Mouse (Mus musculus) splenic B cell, adult 2 months (primary cell): ENCODE measurements at regions not wholly inside any gene's neighbourhood (a gene's known extent, or its start where the extent isn't known, plus 50 kb on each side); places are given as distances from the start of the nearest gene placed in this dataset.

Experiments
- DNase-seq: peaks from one replicate; pipeline ENCODE4 v3.0.0-alpha.2; 2011; ENCODE audit warnings: low read depth, low spot score
- H3K27me3 ChIP-seq: 2 replicates; pipeline ENCODE4 v1.6.1; 2012; ENCODE audit warnings: mild to moderate bottlenecking, low read length, moderate library complexity, mixed read lengths; ENCODE audit not compliant: control insufficient read depth, poor library complexity, insufficient read depth, severe bottlenecking
- H3K36me3 ChIP-seq: 2 replicates; pipeline ENCODE4 v1.6.1; 2012; ENCODE audit warnings: mild to moderate bottlenecking, low read length, moderate library complexity, mixed read lengths; ENCODE audit not compliant: control insufficient read depth, poor library complexity, insufficient read depth, severe bottlenecking

DNA sequence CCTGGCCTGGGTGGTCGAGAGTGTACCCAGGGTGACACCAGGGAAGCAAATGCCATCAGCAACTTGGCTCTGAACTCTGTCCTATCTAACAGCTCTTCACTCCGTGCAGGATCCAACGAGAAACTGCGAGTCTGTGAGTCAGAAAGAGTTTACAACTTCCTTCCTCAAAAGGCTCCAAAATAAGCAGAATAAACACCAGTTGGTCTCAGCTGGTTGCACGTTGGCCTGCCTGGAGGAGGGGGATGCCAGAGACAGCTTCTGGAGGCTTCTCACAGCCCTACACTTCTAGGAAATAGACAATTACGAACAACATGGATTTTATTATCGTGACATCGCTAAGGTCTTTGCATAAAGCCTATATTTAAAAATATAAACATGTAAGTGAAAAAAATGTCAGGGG, 133.4 kb upstream of the Pkdcc start:
- H3K36me3 ChIP-seq = no peaks in the 10 kb centered on the region
- H3K27me3 ChIP-seq = no peaks in the 10 kb centered on the region; the same call in 1 of the 2 replicates
- no peak for DNase-seq

DNA sequence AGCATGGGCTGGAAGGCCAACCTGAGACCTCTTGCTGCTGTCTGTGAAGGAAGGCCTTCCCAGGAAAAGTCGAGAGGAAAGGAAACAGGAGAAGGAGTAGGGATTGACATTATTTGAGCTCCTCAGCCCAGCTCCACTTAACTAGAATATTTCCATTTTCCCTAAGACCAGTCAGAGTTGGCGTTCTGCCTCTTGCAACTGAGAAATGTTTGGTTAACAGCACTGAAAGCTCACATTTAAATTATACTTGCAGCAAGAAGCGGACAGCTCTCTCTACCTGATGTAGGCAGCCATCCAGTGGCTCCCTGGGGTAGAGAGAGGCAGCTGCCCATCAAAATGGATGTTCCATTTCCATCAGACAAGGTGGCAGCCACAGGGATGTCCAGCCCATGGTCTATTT, 131.6 kb upstream of the Pkdcc start:
- no peak for DNase-seq
- H3K36me3 ChIP-seq = no peaks in the 10 kb centered on the region
- no peaks in the 10 kb centered on the region; the same call in 1 of the 2 replicates for H3K27me3 ChIP-seq

DNA sequence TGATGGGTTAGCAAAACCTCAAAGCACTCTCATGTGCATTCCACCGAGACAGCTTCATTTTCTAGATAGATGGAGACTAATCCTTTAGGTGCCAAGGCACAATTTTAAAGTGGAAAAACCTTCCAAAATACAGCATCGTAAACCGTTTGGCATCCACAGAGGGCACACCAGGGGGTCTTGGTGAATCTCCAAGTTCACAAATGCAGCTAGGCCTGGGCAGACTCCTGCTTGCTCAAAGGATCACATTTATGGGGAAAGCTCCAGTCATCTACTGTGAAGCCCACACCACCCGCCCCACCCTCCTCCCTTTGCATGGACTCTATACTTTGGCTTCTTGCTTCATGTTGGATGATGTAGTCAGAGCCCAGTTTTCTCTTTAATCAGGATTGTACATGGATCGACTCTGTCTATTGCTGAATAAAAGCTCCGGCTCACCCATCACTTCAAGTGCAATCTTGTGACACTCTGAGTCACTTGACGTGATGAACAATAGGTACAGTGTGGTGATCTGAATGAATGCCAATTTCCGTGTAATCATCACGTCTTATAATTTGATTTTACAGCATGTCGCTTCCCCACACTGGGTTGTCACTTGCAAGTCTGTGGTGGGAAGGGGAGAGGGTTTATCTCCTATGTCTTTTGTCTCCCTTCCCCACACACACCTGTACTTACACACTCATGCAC, 129.2 kb upstream of the Pkdcc start:
- DNase-seq = no peak
- no peaks in the 10 kb centered on the region for H3K27me3 ChIP-seq
- H3K36me3 ChIP-seq = no peaks in the 10 kb centered on the region

- Histone ChIP-seq H3K36me3 (no peaks in the 10 kb centered on the region), H3K27me3 (no peaks in the 10 kb centered on the region)
- DNase-seq = peak; percentile 10
Measured at GRCm38 (mm10) chr17:83086703-83087102, 128.4 kb upstream of the Pkdcc start.

GRCm38 (mm10) chr17:83088471-83088870, 126.6 kb upstream of the Pkdcc start:
- DNase-seq = peak; percentile 55
- Histone ChIP-seq H3K27me3 (no peaks in the 10 kb centered on the region), H3K36me3 (no peaks in the 10 kb centered on the region)

DNA sequence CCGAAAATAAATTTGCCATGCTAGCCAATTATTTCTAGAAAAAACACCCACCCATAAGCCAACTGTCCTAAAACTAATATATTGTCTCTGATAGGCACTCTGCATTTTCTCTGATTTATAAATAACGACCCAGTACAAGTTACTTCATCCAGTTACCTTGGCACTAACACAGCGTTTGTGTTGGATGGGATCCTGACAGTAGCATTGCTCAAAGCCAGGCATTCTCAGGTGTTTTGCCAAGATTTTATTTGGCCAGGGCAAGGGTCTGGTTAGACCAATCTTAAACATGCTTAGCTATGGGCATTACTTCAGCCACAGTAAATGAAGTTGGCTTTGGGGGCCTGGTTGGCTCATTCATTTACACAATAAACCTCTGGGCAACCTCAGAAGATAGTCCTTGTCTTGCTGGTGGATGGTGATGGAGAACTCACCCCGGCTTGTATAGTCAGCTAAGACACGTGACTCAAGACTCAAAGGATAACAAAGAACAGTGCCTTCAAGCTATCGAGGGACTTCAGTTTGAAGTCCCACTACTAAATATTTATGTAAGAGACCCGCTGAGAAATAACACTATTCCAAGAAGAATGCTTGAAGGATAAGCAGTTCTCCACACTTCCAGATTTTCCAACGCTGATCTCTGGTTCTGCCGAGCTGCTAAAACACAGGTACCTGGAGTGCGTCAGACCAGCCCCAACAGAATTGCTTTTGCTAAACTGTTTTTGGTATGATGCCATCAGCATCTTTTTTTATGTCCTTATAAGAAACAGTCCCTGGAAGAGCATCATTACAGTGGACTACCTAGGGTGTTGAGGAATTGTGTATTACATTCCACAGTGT, 125.0 kb upstream of the Pkdcc start:
- no peak for DNase-seq
- Histone ChIP-seq H3K27me3 (no peaks in the 10 kb centered on the region), H3K36me3 (no peaks in the 10 kb centered on the region)

GRCm38 (mm10) chr17:83093862-83094261, 121.2 kb upstream of the Pkdcc start:
- H3K27me3 ChIP-seq = no peaks in the 10 kb centered on the region
- H3K36me3 ChIP-seq = no peaks in the 10 kb centered on the region
- no peak for DNase-seq

DNA sequence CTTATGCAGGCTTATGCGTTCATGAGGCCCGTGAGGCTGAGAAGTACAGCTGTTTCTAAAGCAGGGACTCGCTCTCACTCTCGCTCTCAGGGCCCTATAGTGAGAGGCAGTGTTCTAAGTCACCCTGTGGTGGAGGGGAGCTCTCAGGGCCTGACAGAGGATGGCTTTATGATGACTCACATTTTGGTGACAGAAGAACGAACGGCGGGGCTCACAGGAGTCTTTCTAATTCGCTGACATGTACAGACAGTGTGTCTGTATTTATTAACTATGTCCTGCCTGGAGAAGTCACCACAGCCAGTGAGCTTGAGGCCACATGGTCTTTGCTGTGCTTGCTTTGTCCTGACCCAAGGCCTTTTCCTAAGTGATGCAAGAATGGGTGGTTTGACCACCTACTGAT, 118.6 kb upstream of the Pkdcc start:
- Histone ChIP-seq H3K27me3 (no peaks in the 10 kb centered on the region), H3K36me3 (no peaks in the 10 kb centered on the region)
- no peak for DNase-seq

DNA sequence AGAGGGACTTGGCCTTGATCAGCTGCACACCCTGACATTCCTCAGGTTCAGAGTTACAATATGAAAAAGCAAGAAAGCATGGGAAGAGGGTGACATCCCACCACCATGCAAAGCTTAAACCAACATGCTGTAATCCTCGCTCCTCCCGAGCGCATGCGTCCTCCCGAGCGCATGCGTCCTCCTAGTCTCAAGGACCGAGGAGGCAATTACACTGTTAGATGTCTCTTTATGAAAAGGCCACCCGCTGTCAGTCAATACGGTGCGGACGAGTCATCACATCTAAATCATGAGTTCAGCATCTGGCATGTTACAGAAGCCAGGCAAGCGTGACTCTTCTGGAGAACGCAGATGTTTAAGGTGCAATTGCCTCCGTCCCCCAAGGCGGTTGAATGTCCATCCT, 117.1 kb upstream of the Pkdcc start:
- no peak for DNase-seq
- H3K36me3 ChIP-seq = no peaks in the 10 kb centered on the region

GRCm38 (mm10) chr17:83098679-83099413, 116.2 kb upstream of the Pkdcc start:
- no peak for DNase-seq
- Histone ChIP-seq H3K27me3 (no peaks in the 10 kb centered on the region), H3K36me3 (no peaks in the 10 kb centered on the region)

More for the DNA sequence above, 117.1 kb upstream of the Pkdcc start:
- no peaks in the 10 kb centered on the region for H3K27me3 ChIP-seq

DNA sequence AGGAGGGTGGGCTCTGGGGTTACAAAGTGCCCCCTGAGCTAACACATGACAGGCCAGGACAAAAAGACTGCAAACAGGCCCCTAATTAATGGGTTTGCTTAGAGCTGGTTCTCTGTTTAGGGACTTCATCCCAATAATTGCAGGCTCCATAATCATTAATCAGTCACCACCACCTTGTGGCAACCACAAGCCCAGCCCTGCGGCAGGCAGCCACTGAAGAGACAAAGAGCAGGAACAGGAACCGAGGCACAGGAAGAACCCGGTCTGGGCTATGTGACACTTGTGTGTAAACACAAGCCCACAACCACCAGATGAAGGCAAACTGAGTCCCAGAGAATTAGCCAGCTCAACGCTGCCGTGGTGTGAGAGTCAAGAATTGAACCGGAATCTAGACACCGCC, 114.1 kb upstream of the Pkdcc start:
- H3K27me3 ChIP-seq = no peaks in the 10 kb centered on the region
- H3K36me3 ChIP-seq = no peaks in the 10 kb centered on the region
- no peak for DNase-seq

DNA sequence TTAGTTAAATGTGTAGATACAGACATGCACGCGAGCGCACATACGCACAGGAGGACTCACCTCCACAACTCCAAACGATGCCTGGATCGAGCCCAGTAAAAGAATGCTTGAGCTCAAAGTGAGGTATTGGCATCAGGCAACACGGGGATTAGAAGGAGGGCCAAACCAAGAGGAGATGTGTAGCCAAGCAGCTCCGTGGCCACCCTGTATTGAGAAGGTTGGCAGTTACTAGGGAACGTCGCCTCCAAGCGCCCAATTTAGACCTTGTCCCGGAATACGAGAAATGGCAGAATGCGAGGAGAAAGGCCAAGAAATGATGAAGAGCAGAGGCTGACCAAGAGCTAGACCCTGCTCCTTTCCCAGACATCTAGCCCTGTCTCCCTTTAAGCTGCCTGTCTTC, 113.3 kb upstream of the Pkdcc start:
- no peak for DNase-seq
- no peaks in the 10 kb centered on the region for H3K36me3 ChIP-seq
- no peaks in the 10 kb centered on the region for H3K27me3 ChIP-seq

DNA sequence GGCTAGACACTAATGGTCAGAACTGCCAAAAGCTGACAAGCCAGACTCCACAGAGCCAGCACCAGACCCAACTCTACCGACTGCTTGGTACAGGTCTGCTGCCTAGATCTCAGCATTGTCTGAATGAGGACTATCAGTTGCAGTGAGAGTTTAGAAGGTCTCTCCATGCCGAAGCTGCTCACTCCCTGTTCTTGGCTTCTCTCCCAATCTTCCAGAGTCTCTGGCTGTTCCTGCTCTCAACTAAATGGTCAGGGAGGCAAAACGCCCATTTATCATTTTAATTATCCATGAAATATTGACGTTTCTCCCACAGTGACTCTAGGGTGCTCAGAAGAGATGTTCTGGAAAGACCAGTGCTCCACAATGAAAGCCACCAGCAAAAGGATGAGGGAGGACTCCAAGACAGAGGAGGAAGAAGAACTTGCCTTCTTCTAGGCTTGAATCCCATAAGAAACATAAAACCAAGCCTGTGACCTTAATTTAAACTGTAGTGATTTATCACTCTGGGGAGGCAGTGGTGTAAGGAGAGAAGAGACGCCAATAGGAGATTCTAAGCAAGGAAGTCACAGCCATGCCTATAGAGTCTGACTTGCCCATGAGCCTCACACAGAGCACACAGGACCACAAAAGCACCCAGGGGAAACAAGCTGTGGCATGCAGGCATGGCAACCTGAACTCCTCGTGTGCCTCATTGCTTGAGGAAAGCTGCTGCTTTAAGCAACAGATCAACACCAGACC, 112.2 kb upstream of the Pkdcc start:
- no peak for DNase-seq
- Histone ChIP-seq H3K36me3 (no peaks in the 10 kb centered on the region), H3K27me3 (no peaks in the 10 kb centered on the region)

- DNase-seq = no peak
- no peaks in the 10 kb centered on the region for H3K36me3 ChIP-seq
- no peaks in the 10 kb centered on the region for H3K27me3 ChIP-seq
Measured at GRCm38 (mm10) chr17:83108151-83108550, 106.9 kb upstream of the Pkdcc start.
